Mouse (Mus musculus): ENCODE data around the gene Pphln1.
"Not testable (repeated sequence)": the region's sequence is repeated elsewhere in the genome, so short reads cannot be mapped to it uniquely, and the experiment has no call there.

The Pphln1 gene

DNA sequence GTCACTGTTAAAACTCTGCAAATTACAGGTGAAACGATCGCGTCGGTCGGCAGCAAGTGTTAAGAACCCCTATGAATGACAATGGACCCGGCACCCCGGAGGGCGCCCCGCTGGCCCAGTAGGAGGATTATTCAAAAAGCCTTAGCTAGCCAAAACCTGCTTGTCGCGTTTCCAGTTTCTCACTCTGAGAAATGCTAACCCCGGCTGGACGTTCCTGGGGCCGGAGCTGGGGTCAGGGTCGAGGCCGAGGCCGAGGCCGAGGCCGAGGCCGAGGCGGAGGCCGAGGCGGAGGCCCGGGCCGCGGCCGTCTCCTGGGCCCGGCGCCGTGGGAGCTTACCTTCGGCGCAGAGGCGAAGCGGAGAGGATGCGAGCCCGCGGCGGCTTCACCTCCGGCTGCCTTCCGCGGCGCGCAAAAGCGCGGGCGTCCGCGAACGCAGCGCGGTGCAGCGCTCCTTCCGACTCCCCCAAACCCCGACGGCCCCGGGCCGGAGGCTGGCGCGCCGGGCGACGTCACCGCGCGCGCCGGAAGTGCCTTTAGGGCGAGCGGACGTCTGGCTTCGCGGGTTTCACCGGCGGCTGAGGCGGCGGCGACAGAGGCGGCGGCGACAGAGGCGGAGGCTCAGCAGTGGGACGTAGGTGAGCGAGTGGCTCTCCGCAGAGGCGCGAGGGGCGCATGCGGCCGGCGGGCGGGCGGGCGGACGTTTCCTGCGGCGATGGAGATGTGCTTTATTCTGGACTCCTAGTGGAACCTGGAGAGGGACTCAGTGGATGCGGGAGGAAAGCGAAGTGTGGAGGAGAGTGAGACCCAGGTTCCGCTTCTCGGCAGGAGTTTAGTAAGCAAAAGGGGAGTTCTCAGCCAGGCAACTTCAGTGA, at the start of gene Pphln1, which contains the start of gene Zcrb1:
Pphln1 (plus strand) TSS at position 525 of the 873 bp plus-strand sequence.
Zcrb1 (minus strand) TSS at position 509 of the 873 bp plus-strand sequence.
- peak; percentile 94 for DNase-seq (ENCODE audit: low read depth)

DNA sequence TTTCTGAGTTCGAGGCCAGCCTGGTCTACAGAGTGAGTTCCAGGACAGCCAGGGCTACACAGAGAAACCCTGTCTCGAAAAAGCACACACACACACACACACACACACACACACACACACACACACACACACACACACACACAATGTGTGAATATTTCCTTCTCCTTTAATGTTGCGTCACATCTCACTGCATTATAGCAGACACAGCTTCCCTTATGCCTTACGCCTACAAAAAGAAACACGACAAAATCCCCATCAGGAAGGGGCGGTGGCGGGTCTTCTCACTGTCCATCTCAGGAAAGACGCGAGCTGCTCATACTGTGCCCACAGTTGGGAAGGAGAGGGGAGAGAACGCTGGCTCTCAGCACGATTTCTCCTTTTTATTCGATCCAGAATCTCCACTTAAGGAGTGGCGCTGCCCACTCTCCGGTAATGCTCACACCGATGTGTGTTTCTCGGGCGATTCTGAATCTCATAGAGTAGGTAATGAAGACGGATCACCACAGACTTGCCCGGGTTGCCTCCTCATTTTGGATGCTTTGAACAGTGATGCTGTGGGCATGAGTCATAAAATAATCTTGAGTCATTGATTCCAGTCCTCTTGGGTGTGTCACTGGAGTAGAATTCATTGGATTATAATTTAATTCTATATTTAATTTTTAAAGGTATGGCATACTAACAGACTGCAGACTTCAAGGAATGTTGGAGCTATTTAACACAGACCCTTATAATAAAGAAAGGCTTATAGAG, 39.6 kb upstream of the Pphln1 start:
- DNase-seq (ENCODE audit: low read depth) = no peak

DNA sequence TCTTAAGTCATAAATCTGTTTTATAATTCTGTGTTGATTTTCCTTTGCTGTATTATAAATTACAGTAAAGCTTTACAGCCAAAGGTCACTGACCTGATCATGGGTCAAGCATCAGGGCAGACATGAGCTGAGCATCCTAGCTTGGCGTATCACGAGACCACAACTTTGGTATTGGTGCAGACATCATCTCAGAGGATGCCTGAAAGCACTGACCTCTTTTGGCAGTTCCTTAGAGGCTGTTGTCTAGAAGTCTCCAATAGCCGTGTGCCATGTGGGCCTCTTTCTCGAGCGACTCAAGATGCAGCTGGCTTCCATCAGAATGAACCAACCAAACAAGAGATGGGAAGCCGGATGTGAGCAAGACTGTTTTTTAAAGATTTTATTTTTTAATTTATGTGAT, 32.6 kb upstream of the Pphln1 start:
- no peak for DNase-seq (ENCODE audit: low read depth)

DNA sequence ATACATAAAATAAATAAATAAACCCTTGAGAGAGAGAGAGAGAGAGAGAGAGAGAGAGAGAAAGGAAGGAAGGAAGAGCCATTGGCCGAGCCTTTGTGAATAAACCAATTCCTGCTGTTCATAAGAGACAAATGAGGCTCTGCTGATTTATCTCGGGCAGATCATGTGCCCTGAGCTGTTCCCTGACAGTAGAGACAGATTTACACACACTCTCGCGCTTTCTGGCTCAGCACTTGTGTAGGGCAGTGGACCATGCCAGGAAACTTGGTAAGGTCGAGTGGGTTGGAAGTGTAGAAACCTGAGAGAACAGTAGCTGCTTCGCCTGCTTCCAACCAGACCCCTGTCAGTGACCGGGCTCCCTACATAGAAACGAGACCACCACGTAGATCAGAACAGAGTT, 29.6 kb upstream of the Pphln1 start:
- no peak for DNase-seq (ENCODE audit: low read depth)

DNA sequence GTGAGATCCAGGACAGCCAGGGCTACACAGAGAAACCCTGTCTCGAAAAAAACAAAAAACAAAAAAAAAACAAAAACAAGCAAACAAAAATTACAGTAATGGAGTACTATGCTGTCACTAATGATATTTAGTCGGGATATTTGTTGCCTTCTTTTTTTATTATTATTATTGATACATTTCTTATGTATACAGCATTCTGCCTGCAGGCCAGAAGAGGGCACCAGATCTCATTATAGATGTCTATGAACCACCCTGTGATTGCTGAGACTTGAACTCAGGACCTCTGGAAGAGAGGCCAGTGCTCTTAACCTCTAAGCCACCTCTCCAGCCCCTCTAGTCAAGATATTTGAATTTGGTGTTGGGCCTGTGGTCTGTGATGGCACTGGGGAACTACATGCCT, 26.3 kb upstream of the Pphln1 start:
- peak; percentile 22 for DNase-seq (ENCODE audit: low read depth)

DNA sequence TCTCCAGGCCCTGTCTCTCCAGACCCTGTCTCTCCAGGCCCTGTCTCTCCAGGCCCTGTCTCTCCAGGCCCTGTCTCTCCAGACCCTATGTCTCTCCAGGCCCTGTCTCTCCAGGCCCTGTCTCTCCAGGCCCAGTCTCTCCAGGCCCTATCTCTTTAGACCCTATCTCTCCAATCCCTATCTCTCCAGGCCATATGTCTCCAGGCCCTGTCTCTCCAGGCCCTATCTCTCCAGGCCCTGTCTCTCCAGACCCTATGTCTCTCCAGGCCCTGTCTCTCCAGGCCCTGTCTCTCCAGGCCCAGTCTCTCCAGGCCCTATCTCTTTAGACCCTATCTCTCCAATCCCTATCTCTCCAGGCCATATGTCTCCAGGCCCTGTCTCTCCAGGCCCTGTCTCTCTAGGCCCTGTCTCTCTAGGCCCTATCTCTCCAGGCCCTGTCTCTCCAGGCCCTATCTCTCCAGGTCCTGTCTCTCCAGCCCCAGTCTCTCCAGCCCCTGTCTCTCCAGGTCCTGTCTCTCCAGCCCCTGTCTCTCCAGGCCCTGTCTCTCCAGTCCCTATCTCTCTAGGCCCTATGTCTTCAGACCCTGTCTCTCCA, 25.5 kb upstream of the Pphln1 start:
- DNase-seq (ENCODE audit: low read depth) = not testable (repeated sequence)

DNA sequence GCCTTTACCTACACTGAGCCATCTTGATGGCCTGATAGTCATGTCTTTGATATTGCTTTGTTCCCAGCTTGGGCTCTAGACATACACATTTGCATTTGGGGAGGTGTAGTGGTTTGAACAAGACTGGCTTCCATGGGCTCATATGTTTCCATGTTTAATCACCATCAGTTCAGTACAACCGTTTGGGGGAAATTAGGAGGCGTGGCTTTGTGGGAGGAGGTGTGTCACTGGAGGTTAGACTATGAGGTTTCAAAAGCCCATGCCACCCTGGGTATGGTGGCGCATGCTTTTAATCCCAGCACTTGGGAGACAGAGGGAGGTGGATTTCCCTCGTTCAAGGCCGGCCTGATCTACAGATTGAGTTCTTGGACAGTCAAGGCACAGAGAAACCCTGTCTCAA, 22.5 kb upstream of the Pphln1 start:
- peak; percentile 23 for DNase-seq (ENCODE audit: low read depth)

DNA sequence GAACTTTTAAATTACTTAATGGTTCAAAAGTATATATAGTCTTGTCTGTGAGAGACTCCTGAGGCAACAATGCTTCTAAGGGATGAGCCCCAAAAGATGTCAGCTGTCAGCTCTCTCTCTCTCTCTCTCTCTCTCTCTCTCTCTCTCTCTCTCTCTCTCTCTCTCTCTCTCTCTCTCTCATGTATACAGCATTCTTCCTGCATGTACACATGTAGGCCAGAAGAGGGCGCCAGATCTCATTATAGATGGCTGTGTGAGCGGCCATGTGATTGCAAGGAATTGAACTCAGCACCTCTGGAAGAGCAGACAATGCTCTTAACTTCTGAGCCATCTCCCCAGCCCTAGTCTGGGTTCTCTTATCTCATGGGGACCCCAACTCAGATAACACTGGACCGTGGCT, 19.0 kb upstream of the Pphln1 start:
- DNase-seq (ENCODE audit: low read depth) = peak; percentile 79

DNA sequence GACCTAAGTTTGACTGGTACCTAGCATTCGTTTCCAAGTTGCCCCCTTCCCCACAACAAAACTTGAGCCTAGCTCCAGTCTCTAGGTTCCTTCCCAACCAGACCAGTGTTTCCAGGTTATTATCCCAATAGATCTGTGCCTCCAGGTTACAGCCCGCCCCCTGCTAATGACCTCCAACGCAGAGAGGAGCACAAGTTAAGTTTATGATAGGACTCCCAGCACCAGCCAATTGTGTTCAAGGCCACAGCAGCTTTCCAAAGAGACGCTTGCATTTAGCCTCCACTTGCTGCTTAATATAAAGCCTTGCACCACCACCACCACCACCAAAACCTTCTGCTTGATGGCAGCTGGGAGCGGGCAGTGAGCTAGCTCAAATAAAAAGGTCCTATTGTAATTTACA, 16.8 kb upstream of the Pphln1 start:
- DNase-seq (ENCODE audit: low read depth) = no peak

DNA sequence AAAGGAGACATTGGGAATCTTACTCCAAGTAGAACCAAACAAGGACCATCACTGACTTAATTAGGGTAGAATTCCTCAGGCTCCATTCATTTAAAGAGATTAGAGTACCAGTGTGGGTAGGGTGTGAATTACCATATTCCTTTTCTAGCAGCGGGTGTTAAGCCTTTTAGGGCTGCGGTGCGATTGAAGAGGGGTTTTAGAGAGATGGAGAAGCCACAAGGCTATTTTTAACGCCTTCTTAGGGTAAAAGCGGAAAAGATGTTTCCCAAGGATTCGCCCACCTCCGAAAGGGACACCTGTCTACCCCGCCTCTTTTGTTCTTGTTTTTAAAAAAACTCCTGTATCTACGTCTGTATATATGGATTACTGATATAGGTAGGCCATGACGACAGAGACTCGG, 881 bp upstream of the Pphln1 start:
- peak; percentile 54 for DNase-seq (ENCODE audit: low read depth)

DNA sequence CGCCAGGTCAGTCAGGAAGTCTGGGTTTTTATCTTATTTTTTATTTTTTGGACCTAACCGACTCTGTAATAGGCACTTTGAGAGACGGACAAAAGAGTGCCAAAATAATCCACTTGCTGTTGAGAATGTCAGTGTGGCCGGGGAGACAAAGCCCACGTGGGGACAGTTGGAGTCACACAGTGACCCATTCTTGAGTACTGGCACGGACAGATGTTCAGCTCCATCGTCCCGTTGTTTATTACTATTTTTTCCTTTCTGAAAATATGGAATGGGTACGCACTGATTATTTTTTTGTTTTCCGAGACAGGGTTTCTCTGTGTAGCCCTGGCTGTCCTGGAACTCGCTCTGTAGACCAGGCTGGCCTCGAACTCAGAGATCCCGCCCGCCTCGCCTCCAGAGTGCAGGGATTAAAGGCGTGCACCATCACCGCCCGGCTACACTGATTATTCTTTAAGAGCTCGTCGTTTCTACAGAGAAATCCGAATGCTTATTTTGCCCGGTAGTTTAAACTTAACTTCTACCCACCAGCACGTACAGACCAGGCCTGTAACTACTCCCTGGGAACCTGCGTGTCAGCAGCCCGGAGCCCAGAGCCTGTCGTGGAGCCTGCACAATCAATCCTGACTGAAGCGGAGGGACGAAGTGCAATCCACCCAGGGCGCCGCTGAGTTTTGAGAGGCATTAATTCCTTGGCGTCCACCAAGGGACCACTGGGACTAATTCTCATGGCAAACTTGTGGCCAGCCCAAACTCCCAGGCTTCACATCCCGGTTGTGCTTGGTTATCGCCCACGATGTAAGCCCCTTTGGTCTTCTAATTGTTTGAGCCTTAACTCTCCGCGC, 770 bp downstream of the Pphln1 start:
- peak; percentile 27 for DNase-seq (ENCODE audit: low read depth)

DNA sequence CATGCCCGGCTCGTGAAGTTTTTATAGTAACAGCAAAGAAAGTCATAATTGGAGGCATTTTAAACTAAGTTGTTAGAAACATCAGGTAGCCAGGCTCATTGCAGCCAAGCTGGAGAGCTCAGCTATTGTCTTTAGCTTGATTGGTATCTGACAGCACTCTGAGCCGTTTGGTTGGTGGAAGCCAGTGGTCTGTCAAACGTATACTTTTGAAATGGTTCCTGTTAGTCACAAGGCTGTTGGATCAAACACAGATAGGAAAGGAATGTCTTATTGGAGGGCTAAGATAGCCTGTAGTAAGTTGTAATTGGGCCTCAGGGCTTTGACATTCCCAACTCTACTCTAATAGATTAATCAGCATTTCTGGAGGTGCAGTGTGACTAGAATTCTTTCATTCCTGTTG, 3.3 kb downstream of the Pphln1 start:
- no peak for DNase-seq (ENCODE audit: low read depth)

DNA sequence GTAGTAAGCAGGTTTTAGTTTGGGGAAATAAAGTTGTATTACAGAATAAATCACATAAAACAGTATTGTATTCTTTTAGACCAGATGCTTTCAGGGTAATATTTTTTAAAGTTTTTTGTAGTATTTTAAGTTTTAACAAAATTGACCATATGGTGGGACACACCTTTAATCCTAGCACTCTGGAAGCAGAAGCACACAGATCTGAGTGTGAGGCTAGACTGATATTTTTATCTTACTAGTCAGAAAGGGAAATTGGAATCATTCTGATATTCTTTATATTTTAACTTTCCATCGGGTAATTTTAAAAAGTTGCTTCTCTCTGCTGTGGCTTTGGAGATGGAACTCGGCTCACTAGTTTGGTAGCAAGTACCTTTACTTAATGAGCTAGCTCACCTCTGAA, 4.6 kb downstream of the Pphln1 start:
- no peak for DNase-seq (ENCODE audit: low read depth)

DNA sequence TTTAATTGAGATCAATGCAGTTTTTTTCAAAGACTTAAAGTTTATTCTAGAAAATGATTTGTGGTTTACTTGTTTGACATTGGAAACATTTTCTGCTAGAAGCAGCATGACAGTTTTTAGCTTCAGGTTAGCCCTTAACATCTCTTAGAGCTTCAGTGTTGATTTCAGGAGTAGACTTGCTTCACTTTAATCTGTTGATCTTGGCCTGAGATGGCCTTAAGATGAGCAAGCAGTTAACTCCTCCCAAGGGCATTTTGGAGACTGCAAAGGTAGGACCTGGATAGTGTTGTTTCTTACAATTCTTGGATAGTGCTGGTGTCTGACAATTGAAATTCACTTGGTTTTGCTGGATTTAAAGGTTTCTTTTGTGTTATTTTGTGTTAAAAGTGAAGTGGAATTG, 6.7 kb downstream of the Pphln1 start:
- peak; percentile 11 for DNase-seq (ENCODE audit: low read depth)

DNA sequence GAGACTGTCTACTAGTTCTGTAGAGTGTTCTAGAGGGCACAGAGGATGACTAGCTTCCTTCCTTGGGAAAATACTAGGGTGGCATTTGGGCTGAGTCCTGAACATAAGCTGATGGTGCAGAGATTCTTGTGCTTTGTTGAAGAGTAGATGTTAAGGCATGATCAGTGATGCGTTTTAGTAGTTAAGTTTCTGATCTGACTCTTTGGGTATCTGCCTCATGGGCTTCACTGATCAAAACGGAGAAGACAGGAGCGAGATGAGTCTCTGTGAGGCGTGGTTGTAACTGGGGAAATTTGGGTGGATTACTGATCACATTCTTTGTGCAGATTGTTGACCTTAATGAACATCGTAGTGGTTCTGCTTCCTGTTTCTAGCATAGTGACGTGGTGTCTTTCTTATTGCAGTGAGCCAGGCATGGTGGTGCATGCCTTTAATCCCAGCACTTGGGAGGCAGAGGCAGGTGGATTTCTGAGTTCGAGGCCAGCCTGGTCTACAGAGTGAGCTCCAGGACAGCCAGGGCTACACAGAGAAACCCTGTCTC, 7.4 kb downstream of the Pphln1 start:
- peak; percentile 52 for DNase-seq (ENCODE audit: low read depth)

DNA sequence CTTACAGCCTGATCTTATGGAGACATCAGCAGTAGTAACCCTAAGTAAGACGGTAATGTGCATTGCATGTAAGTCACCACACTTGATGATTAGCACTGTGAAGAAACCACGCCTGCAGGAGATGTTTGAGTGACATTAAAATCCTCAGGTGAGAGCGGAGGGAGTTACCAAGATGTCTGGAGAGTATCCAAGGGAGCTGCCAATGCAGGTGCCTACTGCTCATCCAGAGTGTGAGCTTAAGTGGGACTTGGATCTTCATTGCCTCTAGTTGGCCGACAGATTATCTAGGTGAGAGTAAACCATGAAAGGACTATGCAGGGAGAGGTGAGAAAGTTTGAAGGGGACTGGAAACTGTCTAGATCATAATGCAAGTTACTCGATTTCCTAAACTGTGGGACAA, 8.3 kb downstream of the Pphln1 start:
- DNase-seq (ENCODE audit: low read depth) = no peak

DNA sequence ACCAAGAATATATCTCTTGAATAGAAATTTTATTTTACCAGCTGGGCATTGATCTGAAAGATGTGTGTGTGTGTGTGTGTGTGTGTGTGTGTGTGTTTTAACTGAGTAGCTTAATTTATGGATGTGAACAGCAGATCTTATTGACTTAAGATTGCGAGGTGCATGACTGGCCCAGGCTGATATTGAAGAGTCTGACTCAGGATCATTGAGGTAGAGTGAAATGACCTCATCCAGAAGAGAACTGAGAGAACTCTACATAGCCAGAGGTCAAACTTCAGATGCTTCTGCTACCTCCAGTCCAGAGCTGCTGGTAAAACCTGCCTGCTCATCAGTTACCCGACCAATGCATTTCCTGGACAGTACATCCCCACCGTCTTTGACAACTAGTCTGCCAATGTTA, 14.3 kb downstream of the Pphln1 start:
- DNase-seq (ENCODE audit: low read depth) = no peak

DNA sequence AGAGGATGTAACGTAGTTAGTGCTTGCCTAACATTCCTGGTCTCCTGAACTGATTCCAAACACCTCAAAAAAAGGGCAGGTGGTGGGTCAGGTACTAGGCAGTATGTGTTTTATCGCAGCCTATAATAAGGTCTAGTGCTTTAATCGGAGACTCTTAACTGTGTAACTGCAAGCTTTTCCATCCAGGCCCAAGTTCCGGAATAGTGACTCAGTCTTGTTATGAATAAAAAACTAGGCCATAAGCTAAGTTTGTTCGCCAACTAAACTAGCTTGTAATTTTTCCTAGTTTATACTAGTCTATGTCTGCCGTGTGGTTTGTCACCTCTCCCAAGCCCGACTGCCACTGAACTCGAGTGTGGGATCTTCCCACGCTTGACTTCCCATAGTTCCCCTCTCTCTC, 16.3 kb downstream of the Pphln1 start:
- DNase-seq (ENCODE audit: low read depth) = no peak

DNA sequence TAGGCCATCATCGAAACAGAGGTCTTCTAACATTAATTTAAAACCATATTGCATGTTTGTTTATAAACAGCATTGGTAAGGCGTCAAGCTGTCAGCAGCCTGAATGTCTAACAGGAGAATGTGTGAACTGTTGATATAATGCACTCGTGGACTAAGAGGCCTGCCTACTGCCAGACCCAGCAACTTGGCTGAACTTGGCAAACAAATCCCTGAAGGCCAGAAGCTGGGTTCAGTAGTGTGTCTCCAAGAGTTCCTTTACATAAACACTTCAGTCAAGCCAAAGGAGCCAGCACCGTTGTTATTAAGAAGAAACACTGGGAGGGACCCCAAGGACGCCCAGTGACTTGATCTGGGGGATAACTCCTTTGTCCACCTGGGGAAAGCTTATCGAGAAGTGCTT, 18.1 kb downstream of the Pphln1 start:
- DNase-seq (ENCODE audit: low read depth) = no peak

DNA sequence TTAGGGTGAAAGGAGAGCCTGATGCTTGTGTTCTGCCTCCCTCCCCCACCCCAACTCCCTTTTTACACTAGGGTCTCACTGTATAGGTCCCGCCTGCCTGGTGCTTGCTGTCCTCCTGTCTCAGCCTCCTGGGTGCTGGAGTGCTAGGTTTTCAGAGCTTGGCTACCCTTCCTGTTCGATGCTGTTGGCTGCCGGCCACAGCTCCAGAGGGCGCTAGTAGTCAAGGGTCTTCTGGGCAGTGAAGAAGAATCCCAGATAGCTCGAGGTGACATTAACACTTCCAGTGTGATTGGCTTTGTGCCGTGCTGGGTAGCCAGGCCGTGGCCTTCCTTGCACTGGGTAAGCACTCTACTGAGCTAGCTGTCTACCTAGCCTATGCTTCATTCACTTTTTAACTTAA, 22.4 kb downstream of the Pphln1 start:
- no peak for DNase-seq (ENCODE audit: low read depth)

DNA sequence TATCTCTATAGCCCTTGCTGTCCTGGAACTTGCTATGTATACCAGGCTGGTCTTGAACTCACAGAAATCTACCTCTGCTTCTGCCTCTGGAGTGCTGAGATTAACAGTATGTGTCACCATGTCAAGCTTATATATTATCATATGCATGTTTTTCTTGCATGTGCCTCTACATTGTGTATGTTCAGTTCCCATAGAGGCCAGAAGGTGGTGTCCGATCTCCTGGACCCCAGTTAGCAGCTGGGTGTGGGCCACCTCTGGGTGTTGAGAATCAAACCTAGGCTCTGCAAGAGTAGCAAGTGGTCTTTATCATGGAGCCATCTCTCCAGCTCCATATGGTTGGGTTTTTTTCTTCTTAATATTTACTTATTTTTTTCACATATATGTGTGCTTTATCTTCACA, 24.4 kb downstream of the Pphln1 start:
- no peak for DNase-seq (ENCODE audit: low read depth)

DNA sequence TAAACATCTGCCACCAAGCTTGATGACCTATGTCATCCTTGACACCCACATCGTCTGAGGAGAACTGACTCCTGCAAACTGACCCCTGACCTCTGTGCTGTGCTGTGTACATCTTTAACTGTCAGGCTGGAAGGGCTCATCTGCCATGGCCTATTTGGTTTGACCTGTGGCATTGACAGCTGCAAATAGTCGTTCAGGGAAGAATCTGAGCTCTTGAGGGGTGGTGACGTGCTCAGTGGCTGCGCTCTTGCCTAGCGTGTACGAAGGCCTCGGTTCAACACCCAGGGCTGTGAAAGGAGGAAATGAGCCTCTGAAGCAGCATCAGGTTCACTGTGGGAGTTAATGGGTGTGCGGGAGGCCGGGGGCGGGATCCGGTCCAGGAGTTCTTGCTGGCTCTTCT, 35.7 kb downstream of the Pphln1 start:
- DNase-seq (ENCODE audit: low read depth) = no peak

Data from induced T-regulatory cell, adult 2 months (primary cell).